Mouse (Mus musculus) v-Abl transformed pro-B cells (cell line): Measurements from ENCODE around the gene Ric3.

Experiments
- in situ Hi-C, 2 experiments: fragments of 400-800 bp; cut with MboI; formaldehyde crosslinking; loops; one replicate each; pipeline ENCODE4 v1.15.1; 2025; ENCODE audit not compliant: unreplicated experiment in 2 of 2

The Ric3 gene

DNA sequence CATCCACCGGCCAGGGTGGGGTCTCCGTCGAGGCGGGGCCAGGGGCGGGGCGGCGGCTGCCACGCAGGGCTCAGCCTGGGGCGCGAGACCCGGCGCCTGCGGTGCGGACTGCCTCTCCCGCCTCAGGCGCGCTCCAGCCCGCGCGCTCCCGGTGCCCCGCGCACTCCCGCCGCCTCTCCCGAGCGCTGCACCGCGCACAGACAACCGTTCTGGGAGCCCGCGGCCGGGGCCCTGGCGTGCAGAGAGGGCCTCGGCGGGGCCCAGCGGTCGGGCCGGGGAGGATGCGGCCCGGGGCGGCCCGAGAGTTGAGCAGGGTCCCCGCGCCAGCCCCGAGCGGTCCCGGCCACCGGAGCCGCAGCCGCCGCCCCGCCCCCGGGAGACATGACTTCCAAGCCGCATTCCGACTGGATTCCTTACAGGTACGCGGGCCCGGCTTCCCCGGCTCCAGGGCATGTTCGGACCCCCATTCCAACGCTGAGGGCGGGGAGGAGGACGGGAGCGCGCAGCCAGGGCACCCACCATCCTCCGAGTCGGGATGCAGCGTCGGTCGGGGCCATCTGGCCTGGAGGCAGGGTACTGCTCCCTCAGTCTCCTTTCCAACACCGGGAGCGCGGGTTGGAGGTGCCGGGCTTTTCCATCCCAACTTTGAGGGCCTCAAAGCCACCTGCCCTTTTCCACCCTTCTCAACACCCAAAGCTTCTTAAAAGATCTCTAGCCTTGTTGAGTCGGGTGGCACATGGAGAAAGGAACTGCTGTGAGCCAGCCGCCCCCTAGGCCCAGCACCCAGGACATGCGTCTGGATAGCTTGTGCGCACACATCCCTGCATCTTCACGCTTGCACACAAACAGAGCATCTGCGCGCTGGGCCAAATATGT, 72.2 kb downstream of the Ric3 start:
- in situ Hi-C loops = loop anchor here in 1 of 2 experiments (25.0 kb wide), 1 partner anchor 1349 kb away; no protein-coding TSS in a partner anchor

DNA sequence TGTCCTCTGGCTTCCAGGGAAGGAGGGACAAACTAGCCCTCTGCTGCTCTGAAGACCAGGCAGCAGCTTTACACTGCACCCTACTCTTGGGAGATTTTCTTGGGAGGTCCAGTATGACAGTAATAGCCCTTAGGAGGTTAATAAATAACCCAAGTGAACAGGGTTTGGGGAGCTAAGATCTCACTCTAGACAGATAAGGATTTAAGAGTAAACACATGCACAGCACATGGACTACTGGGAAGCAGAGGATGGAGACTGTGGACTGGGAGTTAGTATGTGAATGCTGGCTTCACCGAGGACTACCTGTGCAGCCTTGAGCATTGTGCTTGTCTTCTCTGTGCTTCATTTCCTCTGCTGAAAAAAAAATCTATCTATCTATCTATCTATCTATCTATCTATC, 73.9 kb downstream of the Ric3 start:
- in situ Hi-C loops = loop anchor here in 1 of 2 experiments (25.0 kb wide), 1 partner anchor 1347 kb away; no protein-coding TSS in a partner anchor

DNA sequence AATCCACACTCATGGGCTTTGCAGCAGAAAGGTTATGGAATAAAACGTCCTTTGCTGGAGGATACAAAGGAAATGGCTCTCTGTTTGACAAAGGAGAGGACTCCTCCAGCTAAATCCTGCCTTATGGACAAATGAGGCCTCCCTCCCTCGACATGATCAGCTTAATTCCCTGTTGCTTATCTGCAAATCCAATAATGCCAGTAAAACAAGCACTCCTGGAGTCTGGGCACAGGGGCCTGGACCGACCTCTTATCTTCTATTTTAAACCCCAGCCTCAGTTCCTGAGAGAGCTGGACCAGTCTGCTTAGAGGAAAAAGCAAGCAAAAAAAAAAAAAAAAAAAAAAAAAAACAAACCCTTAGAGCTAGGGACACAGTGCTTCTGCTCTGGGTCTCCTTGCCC, 79.5 kb downstream of the Ric3 start:
- in situ Hi-C loops = loop anchor here in 1 of 2 experiments (25.0 kb wide), 1 partner anchor 1341 kb away; no protein-coding TSS in a partner anchor

DNA sequence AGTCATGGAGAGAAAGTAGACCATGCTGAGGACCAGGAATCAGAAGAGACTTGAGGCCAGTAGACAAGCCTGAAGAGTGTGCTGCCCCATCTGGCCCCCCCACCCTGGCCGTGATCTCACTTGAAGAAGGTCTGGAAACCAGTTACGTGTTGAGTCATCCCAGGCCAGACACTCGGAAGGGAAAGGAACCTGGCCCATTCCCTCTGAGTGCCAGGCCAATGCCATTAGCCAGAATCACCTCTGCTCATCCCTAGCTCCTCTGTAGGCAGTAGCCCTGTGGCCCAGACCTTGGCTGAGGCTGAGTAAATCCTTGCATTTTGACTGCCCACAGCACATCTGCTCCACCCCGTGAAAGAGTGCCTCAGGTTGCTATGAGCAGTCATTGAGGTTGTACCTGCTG, 81.2 kb downstream of the Ric3 start:
- in situ Hi-C loops = loop anchor here in 1 of 2 experiments (25.0 kb wide), 1 partner anchor 1340 kb away; no protein-coding TSS in a partner anchor

DNA sequence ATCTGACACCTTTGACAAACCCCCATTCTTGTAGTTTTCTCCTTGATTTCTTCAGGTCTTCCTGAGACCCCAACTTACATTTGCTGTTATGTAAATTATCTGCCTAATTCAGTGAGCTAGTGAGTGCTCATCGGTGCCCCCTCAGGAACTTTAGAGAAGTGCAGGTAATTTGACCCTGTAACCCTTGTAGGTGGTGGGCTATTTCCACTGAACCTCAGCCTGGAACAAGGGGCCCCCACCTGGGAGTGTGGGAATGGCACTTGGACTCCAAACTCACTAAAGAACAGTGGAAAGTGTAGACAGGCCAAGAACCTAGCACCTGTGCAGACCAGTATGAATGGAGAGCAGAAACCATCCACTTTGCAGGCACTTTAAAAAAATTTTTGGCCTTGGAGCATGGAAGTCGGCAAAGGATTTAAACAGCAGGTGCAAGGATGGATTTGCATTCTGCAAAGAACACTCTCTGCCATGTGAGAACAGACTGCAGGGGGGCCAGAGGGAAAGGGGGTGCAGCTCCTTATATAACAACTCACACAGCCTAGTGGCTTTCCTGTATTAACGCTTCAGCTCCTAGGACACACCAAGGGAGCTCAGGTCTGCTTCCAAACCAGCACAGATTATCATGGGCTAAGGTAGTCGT, 82.7 kb downstream of the Ric3 start:
- in situ Hi-C loops = loop anchor here in 1 of 2 experiments (25.0 kb wide), 1 partner anchor 1338 kb away; no protein-coding TSS in a partner anchor

DNA sequence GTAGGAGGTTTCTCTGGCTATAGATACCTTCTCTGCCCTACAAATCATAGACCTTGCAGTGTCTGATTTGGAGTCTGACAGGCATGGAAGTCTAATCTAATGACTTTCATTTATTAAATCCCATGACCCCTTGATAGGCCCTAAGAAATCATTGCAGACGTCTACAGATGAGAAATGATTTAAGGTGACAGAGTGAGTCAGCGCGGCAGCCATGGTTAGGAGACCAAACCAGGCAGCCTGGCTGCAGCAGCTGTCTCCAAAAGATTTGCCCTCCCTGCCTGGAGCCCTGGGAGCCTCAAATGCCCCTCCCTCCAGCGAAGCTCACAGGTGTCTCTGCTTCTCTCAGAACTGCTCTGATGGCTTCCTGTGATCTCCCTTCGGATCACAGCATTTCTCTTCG, 87.0 kb downstream of the Ric3 start:
- in situ Hi-C loops = no loop called here

- in situ Hi-C loops = no loop called here
Observed at GRCm38 (mm10) chr7:108993881-108994291, 89.2 kb downstream of the Ric3 start.

DNA sequence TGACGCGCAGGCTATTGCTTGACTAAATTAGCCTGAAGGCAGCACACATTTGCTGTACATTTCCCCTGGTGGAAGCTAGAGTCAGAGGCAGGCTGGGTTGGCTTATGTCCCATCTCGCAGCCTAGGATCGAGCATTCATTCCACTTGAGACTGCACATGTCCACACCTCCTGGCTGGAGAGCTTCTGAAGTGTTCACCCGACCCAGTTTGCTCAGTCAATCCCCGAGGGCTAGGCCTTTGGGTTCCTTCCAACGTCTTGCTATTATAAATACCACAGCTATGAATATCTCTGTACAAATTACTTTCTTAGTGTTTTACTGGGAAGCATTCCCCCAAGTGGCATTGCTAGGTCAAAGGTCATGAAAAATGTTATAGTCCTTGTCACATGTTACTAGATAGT, 89.9 kb downstream of the Ric3 start:
- in situ Hi-C loops = no loop called here

DNA sequence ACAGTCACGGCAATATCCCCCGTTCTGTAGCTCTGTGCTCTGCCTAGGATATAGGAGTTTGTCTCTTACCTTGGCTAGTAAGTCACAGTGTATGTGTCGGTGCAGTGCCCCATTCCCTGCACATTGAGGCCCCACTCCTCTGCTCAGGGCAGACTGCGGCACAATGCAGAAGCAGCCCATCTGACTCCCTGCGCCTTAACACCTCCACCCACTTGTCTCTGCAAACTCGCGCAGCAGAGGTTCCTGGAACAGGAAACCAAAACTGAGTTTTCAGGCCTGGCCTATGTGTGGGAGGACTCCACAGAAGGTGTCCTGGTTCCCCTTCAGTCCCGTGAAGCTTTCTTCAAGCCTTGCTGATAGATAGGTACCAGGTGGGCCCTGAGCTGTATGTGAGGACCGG, 91.9 kb downstream of the Ric3 start:
- in situ Hi-C loops = no loop called here

DNA sequence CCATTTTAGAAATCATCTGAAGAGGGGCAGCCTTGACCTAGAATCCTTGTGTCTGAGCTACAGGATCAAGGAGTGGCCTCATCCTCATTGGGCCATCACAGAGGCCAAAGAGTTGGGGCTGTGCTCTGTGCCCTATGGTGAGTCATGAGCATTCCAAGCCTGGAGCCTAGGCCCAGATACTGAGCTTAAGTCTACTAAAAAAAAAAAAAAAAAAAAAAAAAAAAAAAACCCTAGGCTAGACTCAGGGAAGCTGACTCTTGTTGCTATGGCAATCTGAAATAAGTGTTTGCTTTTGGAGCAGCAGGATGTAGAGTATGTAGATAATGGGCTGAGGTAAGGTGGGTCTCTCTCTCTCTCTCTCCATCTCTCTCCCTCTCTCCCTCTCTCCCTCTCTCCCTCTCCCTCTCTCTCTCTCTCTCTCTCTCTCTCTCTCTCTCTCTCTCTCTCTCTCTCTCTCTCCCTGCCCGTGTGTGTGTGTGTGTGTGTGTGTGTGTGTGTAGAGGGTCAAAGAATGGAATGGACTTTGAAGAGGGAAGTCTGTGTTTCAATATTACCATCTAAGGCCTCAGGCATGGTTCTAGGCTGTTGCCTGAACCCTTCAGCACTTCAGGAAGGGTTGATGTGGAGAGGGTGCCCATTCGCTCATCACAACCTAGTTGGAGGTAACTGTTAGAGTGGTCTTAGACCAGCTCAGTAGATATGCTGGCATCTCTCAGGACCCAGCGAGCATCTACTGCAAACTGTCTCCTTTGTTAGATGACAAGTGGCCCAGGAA, 97.0 kb downstream of the Ric3 start:
- in situ Hi-C loops = no loop called here
